Mouse (Mus musculus): ENCODE measurements around the gene Etnppl. TPM values are rescaled to one million over a fixed set of nuclear protein-coding genes. Genes with fewer than 3 reads are reported as not detected.

Gene Etnppl
- total RNA-seq (2021), result under 1 TPM in 1 of 2 experiments, not detected in 1; 0.36 TPM
- long read RNA-seq, experiment 1, result 0 reads
- long read RNA-seq, experiment 2, result 0 reads

DNA sequence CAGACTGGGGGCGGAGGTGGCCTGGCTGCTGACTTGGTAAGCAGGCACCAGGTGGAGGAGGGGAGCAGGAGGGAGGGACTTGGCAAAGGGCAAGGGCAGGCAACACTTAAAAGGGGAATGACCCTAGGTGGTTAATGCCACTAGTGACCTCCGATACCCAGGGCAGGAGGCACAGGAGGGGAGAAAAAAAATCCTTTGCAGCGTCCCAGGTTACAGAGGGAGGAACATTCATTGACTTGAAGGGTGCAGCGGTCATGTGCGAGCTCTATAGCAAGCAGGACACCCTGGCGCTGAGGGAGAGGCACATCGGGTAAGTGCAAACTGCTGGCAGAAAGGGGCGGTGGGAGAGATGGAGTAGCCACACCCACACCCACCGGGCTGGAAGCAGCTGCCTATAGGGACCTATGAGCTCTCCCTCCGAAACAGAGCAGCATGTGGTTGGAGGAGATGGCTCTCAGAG, at the start of gene Etnppl:
Gene Etnppl, plus strand, starts transcription at position 10 of the 460 bp plus-strand sequence.
- peak; percentile 54 to 60 for DNase-seq

DNA sequence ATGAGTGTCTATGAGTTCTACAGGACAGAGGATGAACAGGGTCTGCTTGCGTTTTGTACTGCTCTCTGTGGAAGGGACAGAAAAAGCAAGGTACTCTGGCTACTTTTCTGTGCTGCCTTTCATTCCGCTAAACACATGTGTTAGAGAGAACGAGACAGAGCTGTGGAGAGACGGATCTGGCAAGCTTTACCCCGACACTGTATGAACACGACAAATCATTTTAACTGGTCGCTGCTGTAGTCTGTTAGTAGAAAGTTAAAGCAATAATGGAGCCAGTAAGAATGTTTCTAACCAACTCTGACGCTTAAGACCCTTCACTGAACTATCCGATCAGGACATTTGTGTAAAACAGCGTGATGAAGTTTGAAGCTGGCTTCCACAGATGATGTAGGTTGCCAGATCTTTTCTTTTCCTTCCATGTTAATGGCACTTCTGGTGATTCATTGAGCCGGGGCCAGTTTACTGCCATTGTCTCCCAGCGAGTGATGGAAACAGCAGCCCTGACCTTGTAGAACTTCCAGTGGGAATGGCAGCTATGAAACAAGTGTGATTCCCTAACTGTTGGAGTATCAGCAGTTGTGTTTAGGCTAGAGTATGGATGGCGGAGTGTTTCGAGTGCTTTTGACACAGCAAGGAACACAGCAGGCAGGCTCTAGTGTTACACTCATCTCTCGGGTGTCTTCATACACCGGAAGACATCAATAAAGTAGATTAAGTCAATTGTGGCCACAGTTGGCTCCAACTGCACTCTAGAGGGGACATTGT, 48.7 kb upstream of the Etnppl start:
- peak; percentile 33 to 41 for DNase-seq

DNA sequence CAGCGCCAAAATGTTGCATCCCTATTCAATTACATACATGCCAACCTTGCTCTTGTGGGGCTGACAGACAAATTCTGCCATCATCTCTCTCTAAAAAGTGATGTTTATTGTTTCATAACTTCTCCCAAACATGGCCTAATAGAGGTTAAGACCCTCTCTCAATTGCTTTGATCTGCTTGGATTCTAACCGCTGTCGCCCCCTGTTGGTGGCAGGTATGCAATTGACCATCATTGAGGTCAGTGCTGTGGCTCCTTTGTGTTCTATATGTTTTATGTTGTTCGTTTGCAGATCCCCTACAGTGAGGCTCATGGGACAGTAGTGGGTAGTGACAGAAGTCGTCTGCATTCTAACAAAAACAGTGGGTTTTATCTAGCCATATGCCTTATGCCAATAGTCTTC, 44.0 kb upstream of the Etnppl start:
- peak in 1 of 2 experiments; percentile 9 for DNase-seq

DNA sequence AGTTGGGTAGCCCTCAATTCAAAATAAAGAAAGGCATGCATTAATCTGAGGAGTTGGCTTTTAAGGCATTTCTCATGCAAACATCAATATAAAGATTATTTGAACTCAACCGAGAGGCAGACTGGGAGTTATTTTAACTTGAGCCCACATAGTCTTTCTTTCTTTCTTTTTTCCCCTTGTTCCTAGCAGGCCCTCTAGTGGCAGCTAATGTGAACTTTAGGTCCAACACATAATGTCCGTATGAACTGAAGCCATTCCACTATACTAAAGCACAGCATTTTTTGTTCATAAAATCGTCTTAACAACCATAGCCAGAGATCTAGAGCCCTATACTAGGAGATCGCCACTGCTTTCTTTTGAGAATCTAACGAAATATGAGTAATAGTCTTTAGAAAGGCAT, 42.6 kb upstream of the Etnppl start:
- peak; percentile 31 to 60 for DNase-seq

DNA sequence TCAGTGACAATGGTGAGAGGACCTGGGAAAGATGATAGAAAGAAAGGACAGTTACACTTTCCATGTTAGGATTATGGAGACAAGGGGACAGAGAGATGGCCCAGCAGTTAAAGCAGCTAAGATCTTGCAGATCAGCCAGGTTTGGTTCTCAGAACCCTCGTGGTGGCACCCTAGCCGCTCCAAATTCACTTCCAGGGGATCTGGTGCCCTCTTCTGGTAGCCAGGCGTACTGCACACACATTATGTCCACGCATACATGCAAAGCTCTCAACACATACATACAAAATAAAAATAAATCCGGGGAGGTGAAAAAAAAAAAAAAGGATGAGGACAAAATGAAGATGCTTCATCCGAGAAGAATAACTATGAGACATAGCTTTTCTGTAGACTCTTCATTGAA, 40.6 kb upstream of the Etnppl start:
- peak; percentile 20 to 21 for DNase-seq

DNA sequence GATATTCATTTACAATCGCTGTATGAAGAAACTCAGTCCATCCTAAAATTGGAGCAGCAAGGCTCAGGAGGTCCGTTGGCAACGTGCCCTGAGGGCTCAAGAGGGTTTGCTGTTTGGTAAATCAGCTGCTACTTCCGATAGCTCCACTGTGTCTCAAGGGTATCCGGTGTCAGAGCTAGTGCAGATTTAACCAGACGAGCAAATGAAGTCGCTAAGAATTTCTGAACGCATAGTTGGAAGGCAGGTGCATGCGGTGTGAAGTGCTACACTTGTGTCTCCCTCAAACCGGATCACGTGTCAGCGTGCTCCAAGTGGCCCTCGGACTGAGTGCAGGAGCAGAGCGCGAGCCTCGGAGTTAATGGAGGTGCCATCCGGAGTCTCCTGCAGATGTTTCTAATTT, 37.7 kb upstream of the Etnppl start:
- no peak for DNase-seq

DNA sequence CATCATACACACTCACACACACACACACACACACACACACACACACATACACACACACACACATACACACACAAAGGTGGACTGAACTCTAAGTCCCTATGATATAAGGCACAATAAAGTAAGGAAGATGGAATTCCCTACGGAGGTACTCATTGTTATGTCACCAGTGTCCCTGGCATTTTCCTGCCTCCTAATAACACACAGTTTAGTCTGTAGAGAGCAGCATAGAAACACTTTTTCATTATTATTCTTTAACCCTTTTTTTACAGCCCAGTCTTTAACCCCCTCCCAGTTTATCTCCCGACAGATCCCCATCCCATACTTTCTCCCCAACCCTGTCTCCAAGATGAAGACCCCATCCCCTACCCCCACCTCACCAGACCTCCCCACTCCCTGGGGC, 35.7 kb upstream of the Etnppl start:
- DNase-seq, result peak; percentile 8 to 22

DNA sequence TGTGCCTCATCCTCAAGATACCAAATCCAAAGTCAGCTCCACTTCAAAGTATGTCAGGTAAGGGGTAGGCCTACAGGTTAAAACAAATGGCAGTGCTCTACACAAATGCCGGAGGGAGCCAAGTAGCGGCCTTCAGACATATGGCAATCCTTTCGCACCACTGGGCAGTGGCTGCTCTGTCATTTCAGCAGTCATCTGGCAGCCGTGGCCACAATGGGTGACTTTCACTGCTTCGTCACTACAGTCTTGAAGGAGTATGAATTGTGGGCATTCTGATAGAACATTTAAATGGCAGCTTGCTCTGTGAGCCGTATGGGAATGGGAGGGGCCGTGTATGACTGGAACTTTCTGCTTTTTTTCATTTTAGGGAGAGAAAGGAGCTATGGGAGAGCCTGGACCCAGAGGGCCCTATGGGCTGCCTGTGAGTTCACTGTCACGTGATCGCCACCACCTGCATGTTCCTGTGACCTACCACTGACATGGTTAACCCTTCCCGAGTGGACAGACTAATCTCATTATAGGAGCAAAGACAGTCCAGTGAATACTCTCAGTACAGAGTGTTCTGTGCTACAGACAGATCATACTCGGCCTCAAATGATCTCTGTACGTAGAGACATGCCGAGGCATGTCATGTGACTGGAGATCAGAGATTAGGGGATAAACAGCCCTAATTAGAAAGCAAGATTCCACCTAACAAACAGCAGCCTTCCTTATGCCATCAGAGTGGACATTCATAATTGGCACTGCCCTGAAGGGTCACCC, 34.2 kb upstream of the Etnppl start:
- peak in 1 of 2 experiments; percentile 10 for DNase-seq

DNA sequence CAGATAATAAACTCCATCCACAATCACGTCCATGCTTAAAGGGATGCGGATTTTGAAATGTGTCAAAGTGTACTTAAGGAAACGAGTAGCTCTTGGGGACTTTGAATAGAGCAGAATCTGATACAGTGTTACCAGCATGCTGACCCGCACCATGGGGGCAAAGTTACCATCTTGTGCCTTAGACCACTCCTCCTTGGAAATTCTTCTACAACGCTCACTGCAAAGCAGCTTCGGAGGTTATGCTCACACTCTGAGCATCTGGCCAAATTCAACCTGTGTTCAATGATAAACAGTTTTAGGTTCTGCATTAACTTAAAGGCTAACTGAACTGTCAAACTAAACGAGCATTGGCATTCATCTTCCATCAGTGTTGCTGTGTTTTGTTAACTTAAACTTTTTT, 33.2 kb upstream of the Etnppl start:
- no peak for DNase-seq

DNA sequence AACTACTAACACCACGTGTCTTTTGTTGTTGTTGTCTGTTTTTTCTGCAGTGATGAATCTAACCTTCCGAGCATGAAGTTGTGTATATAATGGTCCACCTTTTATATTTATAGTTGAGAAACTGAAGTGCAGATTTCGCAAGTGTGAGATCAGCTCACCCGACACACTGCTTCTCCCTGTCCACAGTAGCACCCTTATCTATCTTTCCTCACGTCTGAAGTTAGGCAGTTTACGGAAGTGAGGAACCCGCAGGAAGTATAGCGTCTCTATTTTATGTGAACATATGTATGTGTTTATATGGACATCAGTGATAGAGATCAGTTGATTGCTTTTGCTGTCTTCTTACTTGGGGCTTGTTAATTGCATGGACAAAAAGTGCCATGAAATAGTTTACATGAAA, 22.2 kb upstream of the Etnppl start:
- no peak for DNase-seq

DNA sequence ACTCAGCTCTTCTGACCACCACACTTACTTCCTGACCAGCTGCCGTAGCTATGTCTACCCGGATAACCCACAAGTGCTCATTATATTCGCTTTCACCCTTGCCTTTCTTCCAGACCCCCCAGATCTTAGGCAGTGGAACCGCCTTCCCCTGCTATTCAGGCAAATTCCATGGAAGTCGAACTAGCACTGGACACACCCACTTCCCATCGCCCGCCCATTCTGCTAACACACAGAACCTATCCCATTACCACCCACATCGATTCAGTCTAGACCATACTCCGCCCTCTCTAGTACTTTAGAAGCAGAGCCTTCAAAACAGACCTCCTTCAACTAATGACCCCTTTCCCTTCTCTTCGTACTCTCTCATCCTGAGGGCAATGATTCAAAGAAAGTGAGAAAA, 15.8 kb upstream of the Etnppl start:
- DNase-seq, result no peak

DNA sequence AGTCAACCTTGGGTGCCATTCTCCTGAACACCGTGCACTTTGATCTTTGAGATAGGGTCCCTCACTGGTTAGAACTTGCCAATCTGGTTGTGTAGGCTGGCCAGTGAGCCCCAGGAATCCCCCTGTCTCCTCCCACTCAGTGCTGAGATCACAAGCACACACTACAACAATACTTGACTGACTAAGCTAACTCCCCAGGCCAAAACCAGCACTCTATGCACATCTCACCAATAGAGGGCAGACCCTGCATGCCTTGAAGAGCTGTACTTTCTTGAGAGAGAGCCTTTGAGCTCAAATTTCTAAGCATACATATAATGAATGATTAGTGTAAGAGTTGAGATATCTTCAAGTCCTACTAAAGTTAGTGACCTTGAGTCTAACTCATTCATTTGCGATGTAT, 9.3 kb upstream of the Etnppl start:
- peak; percentile 40 to 55 for DNase-seq

DNA sequence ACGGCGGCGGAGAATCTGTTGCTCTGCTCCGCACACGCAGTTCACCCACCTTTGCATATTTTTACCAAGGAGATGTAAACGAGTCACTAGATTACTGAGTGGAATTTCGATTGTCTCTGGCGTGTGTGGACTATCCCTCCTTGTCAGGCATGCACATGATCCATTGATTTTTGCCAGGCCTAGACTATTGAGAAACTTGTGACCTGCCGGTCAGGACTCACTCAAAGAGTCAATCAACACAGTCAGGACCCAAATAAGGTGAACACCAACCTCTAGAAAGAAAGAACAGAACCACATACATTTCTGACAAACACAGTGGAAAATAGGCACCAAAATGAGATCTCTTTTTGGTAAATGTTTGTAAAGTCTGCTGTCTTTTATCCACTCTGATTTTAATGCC, 2.8 kb upstream of the Etnppl start:
- DNase-seq, result no peak

DNA sequence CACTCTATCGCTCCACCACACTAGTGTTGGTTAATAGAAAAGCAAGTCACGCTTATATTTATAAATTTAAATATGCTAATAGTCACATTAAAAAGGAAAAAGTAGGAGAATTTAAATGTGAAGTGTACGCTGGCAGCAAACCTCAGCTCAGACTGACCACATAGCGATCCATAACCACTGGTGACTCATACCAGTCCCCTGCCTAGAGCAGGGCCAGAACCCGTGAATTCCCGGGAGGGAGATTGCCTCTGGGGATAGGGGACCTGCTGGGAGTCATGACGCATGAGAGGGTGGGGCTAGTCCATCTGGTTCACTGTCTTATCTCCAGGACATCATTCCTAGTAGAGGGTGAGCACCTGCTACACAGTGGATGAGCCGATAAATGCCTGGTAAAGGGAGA, 1.6 kb upstream of the Etnppl start:
- DNase-seq, result no peak

DNA sequence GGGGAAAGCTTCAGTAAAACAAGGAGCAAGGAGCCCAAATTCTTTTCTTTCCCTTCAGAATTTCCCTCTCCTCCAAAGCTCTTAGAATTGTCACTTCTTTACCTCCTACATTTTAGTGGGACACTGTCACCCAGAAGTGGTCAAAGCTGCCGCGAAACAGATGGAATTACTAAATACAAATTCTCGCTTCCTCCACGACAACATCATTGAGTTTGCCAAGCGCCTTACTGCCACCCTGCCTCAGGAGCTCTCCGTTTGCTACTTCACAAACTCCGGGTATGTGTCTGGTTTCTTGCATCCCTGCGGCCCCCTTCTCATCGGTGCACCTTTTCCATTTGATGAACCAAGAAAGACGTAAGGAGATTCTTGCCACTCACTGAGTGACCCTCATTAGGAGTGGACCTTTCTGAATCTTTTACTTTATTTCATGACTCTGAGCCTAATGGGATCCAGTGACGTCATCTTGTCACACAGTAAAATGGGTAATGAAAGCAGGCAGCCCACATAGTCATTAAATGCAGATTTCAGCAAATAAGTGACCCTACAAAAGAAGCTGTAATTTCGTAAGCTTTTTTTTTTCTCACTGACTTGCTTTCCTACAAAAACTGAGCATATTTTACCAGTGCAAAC, 3.4 kb downstream of the Etnppl start:
- no peak for DNase-seq

DNA sequence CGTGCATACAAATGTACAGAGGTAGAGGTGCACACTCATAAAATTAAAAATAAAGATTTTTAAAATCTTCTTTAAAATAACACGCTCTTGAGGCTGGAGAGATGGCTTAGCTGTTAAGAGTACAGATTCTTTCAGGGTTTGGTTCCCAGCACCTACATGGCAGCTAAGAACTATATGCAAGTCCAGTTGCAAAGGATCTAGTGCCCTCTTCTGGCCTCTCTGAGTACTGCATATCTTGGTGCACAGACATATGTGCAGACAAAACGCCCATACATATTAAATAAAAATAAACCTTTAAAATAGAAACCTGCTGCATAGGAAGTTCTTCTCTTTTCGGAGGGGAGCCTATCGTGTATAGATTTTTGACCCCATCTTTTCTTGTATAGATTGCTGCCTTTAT, 11.1 kb downstream of the Etnppl start:
- no peak for DNase-seq

DNA sequence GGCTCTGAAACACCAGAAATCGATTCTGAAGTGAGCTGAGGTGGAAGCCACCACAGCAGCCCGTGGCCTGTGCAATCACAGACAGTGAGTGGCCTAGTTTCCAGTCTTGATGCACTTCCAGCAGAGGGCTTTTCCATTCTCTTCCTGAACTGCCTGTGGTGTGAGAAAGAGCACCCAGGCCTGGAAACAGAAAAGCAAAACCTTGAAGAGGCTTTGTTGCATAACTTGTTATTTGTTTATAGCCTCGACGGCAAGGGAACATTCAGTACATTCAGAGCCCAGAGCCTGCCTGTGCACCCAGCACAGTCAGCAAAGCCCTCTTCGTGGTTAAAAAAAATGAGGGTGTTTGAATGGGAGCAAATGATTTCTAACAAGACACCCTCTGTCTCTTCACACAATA, 16.6 kb downstream of the Etnppl start:
- DNase-seq, result peak; percentile 17 to 28

DNA sequence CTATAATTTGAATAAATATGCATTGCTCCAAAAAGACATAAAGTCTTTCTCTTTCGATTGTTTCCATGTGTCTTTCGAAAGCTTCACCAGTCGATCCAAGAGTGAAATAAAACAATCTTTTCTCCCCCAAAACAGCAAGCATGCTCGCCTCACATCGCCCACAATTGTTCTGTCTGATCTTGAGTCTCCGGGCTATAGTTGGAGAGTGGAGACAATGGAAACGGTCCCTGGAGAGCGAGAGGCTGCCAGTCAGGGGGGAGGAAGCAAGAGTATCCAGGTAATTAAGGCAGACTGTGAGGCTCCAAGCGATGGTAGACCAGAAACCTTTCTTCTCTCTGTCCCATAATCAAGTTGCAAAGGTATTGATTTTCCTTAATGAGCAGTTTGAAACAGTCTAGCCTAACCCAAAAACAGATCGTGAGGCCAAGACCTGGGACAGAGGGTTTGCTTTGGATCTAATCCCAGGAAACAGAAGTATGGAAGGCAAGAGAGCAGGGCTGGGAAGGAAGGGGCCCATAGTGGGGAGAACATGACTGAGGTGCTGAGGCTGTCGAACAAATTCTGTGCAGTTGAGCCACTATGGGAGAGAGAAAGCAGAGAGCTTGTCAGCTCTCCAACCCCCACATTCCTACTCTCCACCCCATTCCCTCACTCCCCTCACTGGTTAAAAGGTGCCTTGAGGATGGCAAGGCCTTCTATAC, 29.0 kb downstream of the Etnppl start:
- DNase-seq, result no peak

DNA sequence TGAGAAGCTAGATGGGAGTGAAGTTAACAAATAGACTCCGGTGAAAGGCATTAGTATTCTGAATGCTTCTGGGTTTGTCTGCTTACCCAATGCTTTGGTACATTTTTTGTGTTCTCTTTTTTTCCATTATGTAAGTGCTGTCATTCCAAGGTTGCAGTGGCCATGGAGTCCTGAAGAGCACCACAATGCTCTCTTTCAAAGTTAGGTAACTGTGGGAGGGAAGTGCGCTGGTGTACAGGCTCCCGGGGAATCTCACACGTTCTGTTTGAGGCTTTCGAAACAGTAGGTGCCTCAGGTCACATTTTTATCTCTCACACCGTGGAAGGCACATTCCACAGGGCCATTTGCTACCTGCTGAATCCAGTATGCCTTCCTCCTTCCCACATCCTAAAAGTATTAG, 32.3 kb downstream of the Etnppl start:
- peak; percentile 36 for DNase-seq

DNA sequence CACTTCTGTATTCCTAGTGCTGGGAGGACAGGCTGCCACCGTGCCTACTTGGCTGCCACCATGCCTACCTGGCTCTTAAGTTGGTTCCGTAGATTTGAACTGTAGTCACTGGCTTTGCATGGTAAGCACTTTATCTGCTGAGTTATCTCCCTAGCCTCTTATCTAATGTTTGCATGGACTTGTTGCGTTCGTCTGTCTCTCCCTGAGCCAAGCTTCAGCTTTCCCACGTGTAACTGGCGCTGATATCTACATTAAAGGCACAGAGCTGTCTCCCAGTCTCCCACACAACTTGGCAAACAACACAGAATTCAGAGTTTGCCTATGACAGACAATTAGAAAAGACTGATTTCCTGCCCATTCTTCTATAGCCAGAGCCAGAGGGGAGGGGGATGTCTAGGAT, 43.4 kb downstream of the Etnppl start:
- DNase-seq, result no peak

DNA sequence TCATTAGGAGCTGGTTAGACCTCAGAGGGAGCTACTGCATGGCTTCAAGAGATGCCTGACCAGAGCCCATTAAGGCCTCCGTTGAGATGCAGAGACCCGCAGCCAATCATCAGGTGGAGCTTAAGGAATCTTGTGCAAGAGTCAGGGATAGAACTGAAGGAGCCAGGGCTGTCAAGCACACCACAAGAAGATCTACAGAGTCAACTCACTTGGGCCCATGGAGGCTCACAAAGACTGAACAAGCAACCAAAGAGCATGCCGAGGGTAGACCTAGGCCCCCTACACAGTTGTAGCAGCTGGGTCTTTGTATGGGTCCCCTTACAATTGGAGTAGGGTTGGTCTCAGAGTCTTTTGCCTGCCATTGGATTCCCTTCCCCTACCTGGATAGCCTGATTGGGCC, 45.2 kb downstream of the Etnppl start:
- no peak for DNase-seq

DNA sequence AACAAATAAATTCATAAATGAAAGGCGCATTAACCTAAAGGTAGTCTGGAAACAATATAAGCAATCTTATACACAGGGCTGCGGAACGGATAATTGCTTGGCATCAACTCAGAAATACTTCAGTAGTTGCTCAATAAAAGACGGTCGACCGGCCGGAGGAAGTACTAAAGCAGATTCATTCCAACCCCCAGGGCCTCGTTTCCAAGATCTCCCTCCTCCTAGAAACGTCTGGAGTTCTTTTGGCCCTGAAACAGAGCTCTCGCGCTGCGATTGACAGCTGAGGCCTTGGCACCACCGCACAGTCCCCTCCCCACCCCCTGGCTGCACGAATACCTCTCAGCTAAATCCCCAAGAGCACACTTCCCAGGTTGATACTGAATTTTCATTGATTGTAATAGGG, 54.0 kb downstream of the Etnppl start:
- DNase-seq, result peak; percentile 48 to 55

All from adrenal gland, postnatal 36 days (tissue).